Mouse (Mus musculus) midbrain, embryonic 14.5 days (tissue): ENCODE data around the gene 9330182O14Rik. TPM values are rescaled to one million over a fixed set of nuclear protein-coding genes. Genes with fewer than 3 reads are reported as not detected.

Experiments
- ATAC-seq: fragments of 200-750 bp; cut with Nextera tagmentation; 2 replicates; pipeline ENCODE4 v1.8.0; 2017; ENCODE audit warnings: moderate number of reproducible peaks, moderate library complexity; ENCODE audit not compliant: low FRiP score, low TSS enrichment
- DNase-seq: peaks from one replicate; pipeline ENCODE4 v3.0.0-alpha.2; 2015
- H3K27ac ChIP-seq: fragments of 300-500 bp; sonication (generic); replicated peaks from 2 replicates; pipeline ENCODE4 v1.5.1; 2014; ENCODE audit warnings: mild to moderate bottlenecking, low read depth, low read length, moderate library complexity
- H3K27me3 ChIP-seq: fragments of 300-500 bp; sonication (generic); 2 replicates; pipeline ENCODE4 v1.6.1; 2014; ENCODE audit warnings: low read length, control low read depth, mixed read lengths; ENCODE audit not compliant: control insufficient read depth, insufficient read depth
- H3K36me3 ChIP-seq: fragments of 300-500 bp; sonication (generic); 2 replicates; pipeline ENCODE4 v1.6.1; 2014; ENCODE audit warnings: low read length, control low read depth; ENCODE audit not compliant: control insufficient read depth, insufficient read depth
- H3K4me1 ChIP-seq: fragments of 300-500 bp; sonication (generic); 2 replicates; pipeline ENCODE4 v1.6.1; 2014; ENCODE audit warnings: mild to moderate bottlenecking, antibody characterized with exemption, low read length, control low read depth; ENCODE audit not compliant: control insufficient read depth, insufficient read depth
- H3K4me2 ChIP-seq: fragments of 300-500 bp; sonication (generic); 2 replicates; pipeline ENCODE4 v1.6.1; 2014; ENCODE audit warnings: mild to moderate bottlenecking, low read length, moderate library complexity
- H3K4me3 ChIP-seq: fragments of 300-500 bp; sonication (generic); replicated peaks from 2 replicates; pipeline ENCODE4 v1.5.1; 2014; ENCODE audit warnings: low read depth, low read length
- H3K9ac ChIP-seq: fragments of 300-500 bp; sonication (generic); replicated peaks from 2 replicates; pipeline ENCODE4 v1.6.1; 2014; ENCODE audit warnings: mild to moderate bottlenecking, low read length, moderate library complexity
- H3K9me3 ChIP-seq: fragments of 300-500 bp; sonication (generic); 2 replicates; pipeline ENCODE4 v1.6.1; 2016; ENCODE audit warnings: low read length, control low read depth, mixed read lengths; ENCODE audit not compliant: control insufficient read depth
- WGBS: fragments of 180-500 bp; shearing (Covaris S2); extraction: QIAGEN DNeasy Blood & Tissue Kit; methylation state at CpG from one replicate; pipeline ENCODE4 v1.1.7; 2014; 5-methylcytosine and 5-hydroxymethylcytosine counted together
- polyA plus RNA-seq: library from polyadenylated mRNA; unstranded; fragments of >200 nt; fragmentation: Nextera tagmentation; extraction: Ambion mirVana; gene quantifications from 2 replicates; pipeline ENCODE4 v1.2.1, GENCODE M21; 2014

The 9330182O14Rik gene
- polyA plus RNA-seq, 1 experiment from 2014 or later, result not detected

DNA sequence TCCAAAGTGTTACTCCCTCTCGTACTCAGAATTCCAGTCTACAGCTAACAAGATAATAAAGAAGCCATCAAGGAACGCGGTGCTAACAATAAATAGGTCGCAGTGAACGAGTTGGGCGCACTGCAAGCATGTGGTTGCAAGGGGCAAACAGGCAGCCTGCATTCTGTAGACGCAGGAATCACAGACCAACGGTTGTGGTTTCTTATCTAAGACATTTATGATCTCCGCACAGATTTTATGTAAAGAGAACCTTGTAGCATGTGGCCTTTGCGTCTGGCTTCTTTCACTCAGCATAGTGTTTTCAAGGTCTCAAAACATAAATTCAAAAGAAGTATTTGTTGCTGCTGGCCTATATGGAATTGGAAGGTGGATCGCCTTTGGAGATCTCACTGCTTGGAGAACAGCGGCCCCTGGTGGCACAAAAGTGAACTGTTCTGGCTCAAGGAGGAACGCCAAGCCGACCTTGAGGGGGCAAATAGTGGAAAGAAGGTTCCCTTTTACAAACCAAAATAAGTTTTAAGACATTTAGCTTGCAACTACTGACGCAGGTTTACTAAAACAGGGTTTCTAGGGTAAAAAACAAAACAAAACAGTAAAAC, 3.2 kb upstream of the 9330182O14Rik start:
- DNase-seq, result peak; percentile 90
- no peak overlapping the region for H3K4me3 ChIP-seq
- 26% methylated on average over 15 of the region's 15 CpGs for WGBS
- peak; percentile 60; the same call in 1 of the 2 replicates for ATAC-seq
- no peak overlapping the region for H3K27ac ChIP-seq
- H3K9me3 ChIP-seq, result no peaks in the 10 kb centered on the region
- H3K4me2 ChIP-seq, result no peak overlapping the region
- no peaks in the 10 kb centered on the region for H3K36me3 ChIP-seq
- H3K4me1 ChIP-seq, result no peaks in the 10 kb centered on the region
- no peak overlapping the region for H3K9ac ChIP-seq
- H3K27me3 ChIP-seq, result no peaks in the 10 kb centered on the region

DNA sequence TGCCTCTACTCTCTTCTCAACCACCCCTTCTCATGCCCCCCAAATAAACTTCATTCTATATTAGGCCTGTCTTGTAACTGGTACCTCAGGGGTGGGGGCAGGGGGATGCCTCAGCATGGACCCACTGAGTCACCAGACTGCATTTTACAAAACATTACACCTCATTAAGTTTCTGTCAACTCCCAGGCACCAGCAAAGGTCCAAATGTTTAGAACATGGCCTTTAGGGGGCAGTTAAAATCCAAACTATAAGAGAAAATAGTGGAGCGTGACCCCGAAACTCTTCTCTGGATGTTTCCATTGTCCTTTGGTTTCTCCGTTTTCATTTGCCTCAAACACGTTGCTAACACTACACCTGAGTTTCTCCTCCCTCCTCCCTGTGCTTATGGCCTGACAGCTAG, 1.8 kb upstream of the 9330182O14Rik start:
- 75% methylated on average over 4 of the region's 4 CpGs for WGBS
- H3K36me3 ChIP-seq, result no peaks in the 10 kb centered on the region

DNA sequence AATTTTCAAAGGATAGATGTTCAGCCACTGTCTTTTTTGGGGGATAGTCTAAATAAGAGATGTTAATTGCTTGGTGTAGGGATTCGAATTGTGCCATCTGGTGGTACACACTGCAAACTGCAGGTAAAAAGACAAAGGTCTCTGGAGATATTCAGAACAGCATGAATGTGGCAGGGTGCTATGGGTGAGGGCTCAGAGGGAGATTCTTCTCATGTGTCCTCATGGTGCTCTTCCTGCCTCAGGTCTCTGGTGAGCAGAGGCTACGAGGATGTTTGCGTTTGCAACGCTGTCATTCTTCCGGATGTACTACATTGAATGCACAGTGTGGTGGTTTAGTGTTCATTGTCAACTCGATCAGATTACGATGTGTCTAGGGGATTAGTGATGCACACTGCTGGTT, 10.1 kb downstream of the 9330182O14Rik start:
- DNase-seq (peak; percentile 75), ATAC-seq (no peak)
- H3K4me3 ChIP-seq, result no peak overlapping the region
- 47% methylated on average over 7 of the region's 7 CpGs for WGBS
- H3K27me3 ChIP-seq, result no peaks in the 10 kb centered on the region
- H3K9ac ChIP-seq, result no peak overlapping the region
- H3K4me1 ChIP-seq, result no peaks in the 10 kb centered on the region
- H3K9me3 ChIP-seq, result no peaks in the 10 kb centered on the region
- H3K4me2 ChIP-seq, result no peak overlapping the region
- no peak overlapping the region for H3K27ac ChIP-seq
- H3K36me3 ChIP-seq, result no peaks in the 10 kb centered on the region

More for the DNA sequence above, 1.8 kb upstream of the 9330182O14Rik start:
- Histone ChIP-seq H3K4me3 (no peak overlapping the region), H3K27me3 (no peaks in the 10 kb centered on the region), H3K9me3 (no peaks in the 10 kb centered on the region), H3K9ac (no peak overlapping the region), H3K4me2 (no peak overlapping the region), H3K27ac (no peak overlapping the region), H3K4me1 (no peaks in the 10 kb centered on the region)
- ATAC-seq, result no peak
- no peak for DNase-seq

DNA sequence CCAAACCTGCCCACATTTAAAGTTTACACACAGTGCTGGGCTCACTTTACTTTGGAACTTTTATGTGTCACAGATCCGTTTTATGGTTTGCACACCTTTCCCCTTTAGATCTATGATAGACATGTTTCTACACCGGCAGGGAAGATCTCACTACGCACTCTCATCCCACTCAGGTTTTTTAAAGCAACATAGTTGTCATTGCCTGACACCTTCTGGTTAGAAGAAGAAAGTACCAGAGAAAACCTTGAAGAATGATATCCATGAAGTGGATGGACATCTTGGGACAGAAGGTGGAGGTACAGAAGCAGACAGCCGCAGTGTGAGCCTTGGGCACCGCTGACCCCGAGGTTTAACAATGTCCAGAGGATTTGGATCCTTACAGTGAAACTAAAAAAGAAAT, 23.5 kb downstream of the 9330182O14Rik start:
- Histone ChIP-seq H3K4me1 (no peaks in the 10 kb centered on the region), H3K4me2 (no peak overlapping the region), H3K36me3 (no peaks in the 10 kb centered on the region), H3K4me3 (no peak overlapping the region), H3K27ac (no peak overlapping the region), H3K9ac (no peak overlapping the region), H3K9me3 (no peaks in the 10 kb centered on the region), H3K27me3 (no peaks in the 10 kb centered on the region)
- ATAC-seq, result no peak
- WGBS, result 86% methylated on average over 6 of the region's 6 CpGs
- DNase-seq, result peak; percentile 41

DNA sequence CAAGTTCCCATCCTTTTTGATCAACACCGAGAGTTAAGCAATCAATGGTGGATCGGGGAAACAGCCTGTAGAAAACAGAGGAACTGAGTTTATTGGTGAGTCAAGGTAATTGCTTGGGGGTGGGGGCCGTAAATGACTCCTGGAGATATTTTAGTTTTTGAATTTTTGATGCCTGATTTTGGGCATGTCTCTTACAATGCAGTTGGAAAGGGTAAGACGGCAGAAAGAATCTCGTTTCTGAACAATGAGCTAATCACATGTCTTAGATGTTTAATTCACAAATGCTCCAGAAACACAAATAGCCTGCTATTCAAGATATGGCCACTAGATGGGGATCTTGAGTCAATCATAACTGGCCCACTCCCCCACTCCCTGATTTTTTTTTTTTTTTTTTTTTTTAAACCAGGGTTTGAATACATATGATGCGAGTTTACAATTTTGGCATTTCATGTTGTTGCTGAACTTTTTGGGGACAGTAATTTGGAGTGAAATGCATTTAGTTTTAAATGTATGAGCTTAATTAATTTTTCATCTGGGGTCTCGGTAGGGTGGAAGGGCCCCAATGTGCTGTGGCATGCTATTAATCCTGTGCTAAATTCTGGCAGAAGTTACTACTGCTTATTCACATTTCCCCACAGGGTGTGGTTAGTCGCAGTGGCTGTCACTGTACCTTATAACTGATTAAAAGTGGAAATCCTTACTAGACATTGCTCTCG, 32.6 kb downstream of the 9330182O14Rik start:
- Histone ChIP-seq H3K9me3 (no peaks in the 10 kb centered on the region), H3K27ac (no peak overlapping the region), H3K9ac (no peak overlapping the region), H3K27me3 (no peaks in the 10 kb centered on the region), H3K4me1 (peaks cover 19% of the 10 kb centered on the region; the same call in 1 of the 2 replicates), H3K4me2 (no peak overlapping the region), H3K4me3 (no peak overlapping the region), H3K36me3 (no peaks in the 10 kb centered on the region)
- DNase-seq, result peak; percentile 89
- WGBS, result 35% methylated on average over 9 of the region's 9 CpGs
- ATAC-seq, result peak; percentile 46; the same call in 1 of the 2 replicates

DNA sequence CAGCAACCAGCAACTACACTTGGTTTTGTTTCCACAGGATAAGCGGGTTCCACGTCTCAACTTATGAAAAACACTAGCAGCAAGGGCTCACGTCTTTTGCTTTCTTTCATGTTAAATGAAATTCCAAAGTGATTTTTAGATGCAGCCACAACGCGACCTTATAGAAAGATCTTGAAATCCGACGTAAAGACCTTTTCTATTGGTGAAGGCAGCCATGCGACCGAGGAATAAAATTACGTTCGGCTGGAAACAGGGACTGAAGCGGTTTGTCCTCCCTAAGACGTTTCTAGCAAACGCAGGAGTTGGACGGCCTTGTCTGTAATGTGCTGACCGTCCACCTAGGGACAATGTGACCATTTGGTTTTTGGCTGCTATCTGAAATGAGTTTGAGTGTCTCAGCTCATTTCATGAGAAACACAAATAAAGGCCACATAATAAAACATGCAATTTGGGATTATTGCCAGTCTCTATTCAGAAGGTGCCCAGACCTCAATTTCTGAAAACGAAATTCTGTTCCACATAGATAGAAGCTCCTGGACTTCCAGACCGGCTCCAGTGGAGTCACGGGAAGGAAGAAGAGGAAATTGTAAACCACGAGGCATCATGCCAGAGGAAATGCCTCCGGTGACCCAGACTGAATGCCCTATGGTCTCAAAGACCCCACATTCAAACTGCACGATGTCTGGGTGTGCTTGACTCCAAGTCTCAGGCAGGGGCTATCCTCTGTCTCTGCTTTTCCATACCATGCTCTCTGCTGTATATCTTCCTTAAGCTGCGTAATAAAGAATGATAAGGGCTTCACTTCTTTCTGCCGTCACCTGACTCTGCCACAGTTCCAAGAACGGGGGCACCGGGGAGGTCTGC, 33.3 kb downstream of the 9330182O14Rik start:
- 0 out of 2 replicates have a peak overlapping the region, but pooled peaks have one; percentile 10 for H3K4me2 ChIP-seq
- H3K27ac ChIP-seq, result peak overlapping the region; percentile 66
- peaks cover 19% of the 10 kb centered on the region; the same call in 1 of the 2 replicates for H3K4me1 ChIP-seq
- H3K9ac ChIP-seq, result no peak overlapping the region; the same call in 1 of the 2 replicates
- no peak overlapping the region for H3K4me3 ChIP-seq
- no peaks in the 10 kb centered on the region for H3K9me3 ChIP-seq
- H3K36me3 ChIP-seq, result no peaks in the 10 kb centered on the region
- ATAC-seq, result no peak
- WGBS, result 57% methylated on average over 26 of the region's 26 CpGs
- DNase-seq, result peak; percentile 52
- no peaks in the 10 kb centered on the region for H3K27me3 ChIP-seq

DNA sequence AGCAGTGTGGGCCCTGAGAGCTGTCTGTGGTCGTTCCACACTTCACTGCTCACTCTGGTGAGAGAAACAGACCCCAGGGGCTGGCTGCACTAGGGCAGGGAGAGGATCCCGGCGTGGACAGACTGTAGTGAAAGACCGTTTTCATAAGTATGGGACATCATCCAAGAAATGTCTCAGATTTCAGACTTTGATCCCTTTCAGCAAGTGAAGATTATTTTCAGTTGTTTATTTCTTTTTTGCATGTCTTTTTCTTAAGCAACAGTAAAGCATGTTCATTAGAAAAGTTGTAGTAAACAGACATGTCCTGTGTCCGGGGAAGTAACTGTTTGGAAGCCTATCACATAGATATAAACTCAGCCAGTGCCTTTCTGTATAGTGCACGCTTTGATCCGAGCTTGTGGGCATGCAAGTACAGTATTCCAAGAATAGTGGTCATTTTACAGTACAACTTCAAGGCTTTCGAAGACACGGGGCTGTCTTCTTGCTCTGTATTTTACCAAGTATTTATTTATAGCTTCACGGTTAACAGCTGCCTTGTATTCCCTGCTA, 34.0 kb downstream of the 9330182O14Rik start:
- H3K27ac ChIP-seq, result peak overlapping the region; percentile 66
- WGBS, result 69% methylated on average over 10 of the region's 10 CpGs
- H3K36me3 ChIP-seq, result no peaks in the 10 kb centered on the region
- H3K4me1 ChIP-seq, result peaks cover 19% of the 10 kb centered on the region; the same call in 1 of the 2 replicates
- no peak overlapping the region for H3K4me2 ChIP-seq
- DNase-seq, result no peak
- H3K4me3 ChIP-seq, result no peak overlapping the region
- ATAC-seq, result no peak
- no peaks in the 10 kb centered on the region for H3K9me3 ChIP-seq
- no peaks in the 10 kb centered on the region for H3K27me3 ChIP-seq
- no peak overlapping the region for H3K9ac ChIP-seq

DNA sequence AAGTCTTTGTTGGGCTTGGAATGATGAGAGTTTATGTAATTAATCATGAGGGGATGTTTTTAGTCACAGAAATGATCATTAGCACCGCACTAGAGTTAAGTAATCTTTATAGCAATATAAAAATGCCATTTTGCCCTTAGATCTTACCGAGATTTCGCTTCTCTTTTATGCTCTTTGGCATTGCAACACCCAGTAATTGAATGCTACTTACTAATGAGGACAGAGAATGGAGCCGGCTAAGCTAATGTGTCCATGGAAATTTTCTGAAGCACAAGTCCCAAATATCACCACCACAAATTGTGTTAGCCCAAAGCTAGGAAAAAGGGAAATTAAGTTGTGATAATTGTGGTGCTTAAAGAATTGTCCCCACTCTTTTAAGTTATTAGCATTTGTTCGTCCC, 34.9 kb downstream of the 9330182O14Rik start:
- Histone ChIP-seq H3K36me3 (no peaks in the 10 kb centered on the region), H3K9me3 (no peaks in the 10 kb centered on the region), H3K9ac (no peak overlapping the region), H3K27me3 (no peaks in the 10 kb centered on the region), H3K4me2 (no peak overlapping the region), H3K4me3 (no peak overlapping the region), H3K27ac (no peak overlapping the region), H3K4me1 (peaks cover 19% of the 10 kb centered on the region; the same call in 1 of the 2 replicates)
- ATAC-seq, result no peak
- no peak for DNase-seq
- WGBS, result 88% methylated on average over 5 of the region's 5 CpGs
